Mouse (Mus musculus) small intestine, adult 2 months (tissue): Measurements from ENCODE around the gene Gm26558. TPM values are rescaled to one million over a fixed set of nuclear protein-coding genes. Genes with fewer than 3 reads are reported as not detected.

Experiments used
- H3K27ac ChIP-seq: fragments of 200-500 bp; 2 replicates; pipeline ENCODE4 v1.5.1; 2012; ENCODE audit warnings: low read depth, low read length, control low read depth, inconsistent platforms; ENCODE audit not compliant: insufficient read depth
- H3K27me3 ChIP-seq: fragments of 200-500 bp; 2 replicates; pipeline ENCODE4 v1.6.1; 2012; ENCODE audit warnings: mild to moderate bottlenecking, moderate library complexity, low read length, inconsistent platforms; ENCODE audit not compliant: control insufficient read depth, insufficient read depth
- H3K36me3 ChIP-seq: fragments of 200-500 bp; 2 replicates; pipeline ENCODE4 v1.6.1; 2012; ENCODE audit warnings: mild to moderate bottlenecking, low read length, control low read depth, inconsistent platforms; ENCODE audit not compliant: control insufficient read depth, insufficient read depth
- H3K4me1 ChIP-seq: fragments of 200-500 bp; 2 replicates; pipeline ENCODE4 v1.6.1; 2012; ENCODE audit warnings: low read length, inconsistent platforms, mixed read lengths; ENCODE audit not compliant: control insufficient read depth, insufficient read depth, insufficient read length
- H3K4me3 ChIP-seq: fragments of 200-500 bp; 2 replicates; pipeline ENCODE4 v1.5.1; 2012; ENCODE audit warnings: low read depth, mild to moderate bottlenecking, control low read depth, inconsistent platforms, low read length, moderate library complexity
- CTCF ChIP-seq: fragments of 200-500 bp; IDR thresholded peaks from 2 replicates; pipeline ENCODE4 v1.5.1; 2012; ENCODE audit warnings: low read depth, mild to moderate bottlenecking, control low read depth, inconsistent platforms, low read length, moderate library complexity, mixed read lengths; ENCODE audit not compliant: insufficient replicate concordance, insufficient read length; ENCODE audit errors: extremely low read depth
- POLR2A ChIP-seq: fragments of 200-500 bp; IDR thresholded peaks from 2 replicates; pipeline ENCODE4 v1.6.1; 2012; ENCODE audit warnings: low read depth, mild to moderate bottlenecking, control low read depth, inconsistent platforms, low read length, moderate library complexity
- WGBS: fragments of 180-500 bp; shearing (Covaris S2); methylation state at CpG from one replicate; pipeline ENCODE4 v1.1.7; 2018; 5-methylcytosine and 5-hydroxymethylcytosine counted together
- polyA plus RNA-seq: library from polyadenylated mRNA; depleted of rRNA; stranded (reverse); fragments of >200 nt; gene quantifications from 2 replicates; pipeline ENCODE4 v1.2.3, GENCODE M21; 2012

Gm26558 gene
- polyA plus RNA-seq, 1 experiment: 0.58 TPM

GRCm38 (mm10) chr2:70695712-70696111 is 33.8 kb upstream of the Gm26558 start:
- Histone ChIP-seq H3K4me1 (peaks cover 14% of the 10 kb centered on the region), H3K36me3 (peaks cover 11% of the 10 kb centered on the region), H3K27ac (no peak overlapping the region), H3K4me3 (no peak overlapping the region), H3K27me3 (no peaks in the 10 kb centered on the region)
- TF ChIP-seq POLR2A (no peak), CTCF (no peak)
- WGBS: 82% methylated on average over 10 of the region's 10 CpGs

GRCm38 (mm10) chr2:70690195-70690594 is 28.3 kb upstream of the Gm26558 start:
- H3K36me3 ChIP-seq: peaks cover 59% of the 10 kb centered on the region
- 85% methylated on average over 11 of the region's 11 CpGs for WGBS
- H3K27ac ChIP-seq: no peak overlapping the region
- H3K4me1 ChIP-seq: no peaks in the 10 kb centered on the region
- TF ChIP-seq POLR2A: no peak
- no peak for TF ChIP-seq CTCF
- H3K4me3 ChIP-seq: no peak overlapping the region
- H3K27me3 ChIP-seq: no peaks in the 10 kb centered on the region

- Histone ChIP-seq H3K4me1 (no peaks in the 10 kb centered on the region), H3K27ac (no peak overlapping the region), H3K4me3 (no peak overlapping the region), H3K36me3 (peaks cover 73% of the 10 kb centered on the region), H3K27me3 (no peaks in the 10 kb centered on the region)
- 95% methylated on average over 21 of the region's 21 CpGs for WGBS
- TF ChIP-seq CTCF (no peak), POLR2A (no peak)
Observed at GRCm38 (mm10) chr2:70688454-70689078, 26.7 kb upstream of the Gm26558 start.

- no peak for TF ChIP-seq POLR2A
- TF ChIP-seq CTCF: no peak
- WGBS: 25% methylated on average over 2 of the region's 2 CpGs
- Histone ChIP-seq H3K4me1 (peaks cover 3% of the 10 kb centered on the region; the same call in 1 of the 2 replicates), H3K27me3 (no peaks in the 10 kb centered on the region), H3K36me3 (peaks cover 76% of the 10 kb centered on the region), H3K4me3 (no peak overlapping the region), H3K27ac (no peak overlapping the region)
Observed at GRCm38 (mm10) chr2:70682324-70682723, 20.4 kb upstream of the Gm26558 start.

- H3K36me3 ChIP-seq: peaks cover 19% of the 10 kb centered on the region
- WGBS: 60% methylated on average over 7 of the region's 7 CpGs
- H3K27me3 ChIP-seq: no peaks in the 10 kb centered on the region
- H3K27ac ChIP-seq: no peak overlapping the region
- peaks cover 7% of the 10 kb centered on the region for H3K4me1 ChIP-seq
- TF ChIP-seq CTCF: no peak
- TF ChIP-seq POLR2A: no peak
- no peak overlapping the region for H3K4me3 ChIP-seq
Observed at GRCm38 (mm10) chr2:70673445-70674126, 11.7 kb upstream of the Gm26558 start.

GRCm38 (mm10) chr2:70672476-70672875 is 10.6 kb upstream of the Gm26558 start:
- peaks cover 11% of the 10 kb centered on the region for H3K36me3 ChIP-seq
- 60% methylated on average over 2 of the region's 2 CpGs for WGBS
- peaks cover 7% of the 10 kb centered on the region for H3K4me1 ChIP-seq
- no peak for TF ChIP-seq POLR2A
- TF ChIP-seq CTCF: no peak
- no peak overlapping the region for H3K4me3 ChIP-seq
- H3K27me3 ChIP-seq: no peaks in the 10 kb centered on the region
- H3K27ac ChIP-seq: no peak overlapping the region

- Histone ChIP-seq H3K27ac (no peak overlapping the region), H3K4me3 (no peak overlapping the region), H3K4me1 (peaks cover 7% of the 10 kb centered on the region), H3K27me3 (no peaks in the 10 kb centered on the region), H3K36me3 (peaks cover 8% of the 10 kb centered on the region)
- TF ChIP-seq POLR2A (no peak), CTCF (no peak)
- 36% methylated on average over 2 of the region's 2 CpGs for WGBS
Observed at GRCm38 (mm10) chr2:70669896-70670295, 8.0 kb upstream of the Gm26558 start.
